Mouse (Mus musculus): Measurements from ENCODE around the gene Cfdp1. TPM values are rescaled to one million over a fixed set of nuclear protein-coding genes. Genes with fewer than 3 reads are reported as not detected.

Gene Cfdp1
- total RNA-seq, 2 experiments from 2014 or later = 17.8 to 21.0 TPM

DNA sequence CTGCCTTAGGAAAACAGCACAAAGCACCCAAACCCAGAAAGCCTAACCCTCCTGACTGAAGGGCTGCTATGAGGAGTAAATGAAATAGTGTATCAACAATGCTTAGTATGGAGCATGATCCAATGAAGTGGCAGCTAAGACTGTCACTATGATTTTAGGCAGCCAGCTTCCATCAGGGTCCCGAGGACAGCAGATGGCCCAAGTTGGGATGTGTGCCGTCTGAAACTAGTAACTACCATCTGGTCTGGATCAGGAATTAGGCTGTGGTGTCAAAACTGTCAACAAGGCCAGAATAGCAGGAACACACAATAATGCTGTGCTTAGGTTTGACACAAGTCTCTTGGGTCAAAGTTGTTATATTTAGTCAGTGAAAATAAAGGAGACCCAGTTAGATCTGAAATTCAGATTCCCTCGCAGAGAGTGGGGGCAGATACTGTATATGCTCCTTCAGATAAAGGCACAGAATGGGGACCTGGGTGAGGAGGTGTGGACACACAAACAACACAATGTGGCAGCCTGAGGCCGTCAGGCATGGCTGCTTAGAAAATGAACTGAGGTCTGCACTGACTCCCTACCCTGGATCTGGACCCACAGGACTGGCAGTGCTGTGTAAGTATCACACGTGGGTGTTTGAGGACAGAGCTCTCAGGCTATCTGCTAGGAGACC, 83.0 kb downstream of the Cfdp1 start:
- no peak for DNase-seq (ENCODE audit: low spot score)

DNA sequence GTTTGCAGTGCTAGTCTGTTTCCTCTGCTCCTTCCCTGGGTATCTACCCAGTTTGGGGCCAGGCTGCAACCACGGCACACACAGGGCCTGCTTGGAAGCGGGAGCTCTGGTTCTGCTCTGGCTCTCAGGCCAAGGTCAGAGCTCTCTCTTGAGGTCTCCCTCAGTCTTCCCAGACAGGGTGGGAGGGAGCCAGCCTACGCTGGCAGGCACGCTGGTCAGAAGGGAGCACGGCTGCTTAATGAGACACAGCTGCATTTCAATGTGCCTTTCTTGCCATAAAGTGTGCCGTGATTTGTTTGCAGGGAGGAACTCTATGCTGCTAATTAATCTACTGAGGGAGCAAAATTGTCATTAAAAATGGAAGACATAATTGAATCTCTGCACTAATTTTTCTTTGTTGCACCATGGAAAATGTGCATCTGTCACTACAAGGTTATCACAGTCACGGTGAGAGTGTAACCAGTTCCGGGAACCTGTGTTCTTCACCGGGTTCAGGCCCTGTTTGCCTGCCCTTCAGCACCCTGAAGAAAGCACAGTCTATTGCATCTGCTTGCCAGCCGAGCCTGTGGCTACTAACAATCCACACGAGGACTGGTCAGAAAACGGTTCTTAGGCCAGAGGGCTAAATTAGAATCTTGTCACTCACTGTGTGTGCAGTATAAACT, 84.2 kb downstream of the Cfdp1 start:
- DNase-seq (ENCODE audit: low spot score) = peak; percentile 52

DNA sequence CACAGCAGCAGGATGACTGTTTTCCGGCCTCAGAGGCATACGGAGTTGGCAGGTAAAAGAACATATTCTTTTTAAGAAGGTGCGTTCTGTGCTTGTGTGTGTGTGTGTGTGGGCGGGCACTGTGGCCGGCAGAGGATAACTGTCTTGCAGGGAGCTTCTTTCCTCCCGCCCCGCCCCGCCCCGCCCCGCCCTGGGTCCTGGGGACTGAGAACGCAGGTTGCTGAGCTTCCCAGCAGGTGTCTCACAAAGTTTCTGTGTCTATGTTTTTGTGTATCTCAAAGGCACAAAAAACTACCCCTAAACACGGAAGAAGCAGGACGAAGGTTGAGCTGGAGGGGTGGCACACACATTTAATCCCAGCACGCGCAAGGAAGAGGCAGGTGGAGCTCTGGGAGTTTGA, 84.8 kb downstream of the Cfdp1 start:
- no peak for DNase-seq (ENCODE audit: low spot score)

DNA sequence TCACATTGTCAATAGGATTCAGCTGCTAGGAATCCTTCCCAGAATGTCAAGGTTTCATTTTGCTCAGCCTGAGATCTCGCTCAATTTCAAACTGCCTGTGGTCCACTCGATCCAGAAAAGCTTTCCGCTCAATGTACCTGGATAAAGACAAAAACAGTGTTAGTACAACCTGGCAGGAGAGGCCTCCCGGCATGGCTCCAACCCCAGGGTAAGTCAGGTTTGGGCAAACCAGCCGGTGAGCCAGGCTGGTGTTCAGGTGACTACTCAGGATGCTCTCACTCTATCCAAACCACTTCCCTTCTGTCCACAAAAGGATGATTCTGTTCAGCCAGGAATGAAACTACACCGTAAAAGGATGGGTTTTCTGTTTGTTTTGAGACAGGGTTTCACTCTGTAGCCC, 85.4 kb downstream of the Cfdp1 start:
- DNase-seq (ENCODE audit: low spot score) = no peak

DNA sequence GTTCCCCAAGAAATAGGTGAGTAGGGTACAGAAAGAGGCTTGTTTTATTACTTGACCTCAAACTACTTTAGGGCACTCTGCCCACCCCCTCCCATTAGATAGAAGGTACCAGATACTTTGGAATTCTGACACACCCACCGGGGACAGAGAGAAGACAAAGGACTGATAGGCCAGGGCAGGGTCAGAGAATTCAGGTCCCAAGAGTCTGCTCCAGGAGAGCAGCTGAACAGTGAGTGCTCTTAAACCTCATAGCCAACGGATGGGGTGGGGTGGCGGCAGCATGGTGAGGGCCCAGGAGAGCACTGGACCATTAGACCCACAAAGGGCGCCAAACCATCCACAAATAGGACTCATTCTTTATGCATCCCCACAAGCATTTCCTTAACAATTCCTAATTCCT, 88.5 kb downstream of the Cfdp1 start:
- DNase-seq (ENCODE audit: low spot score) = no peak

DNA sequence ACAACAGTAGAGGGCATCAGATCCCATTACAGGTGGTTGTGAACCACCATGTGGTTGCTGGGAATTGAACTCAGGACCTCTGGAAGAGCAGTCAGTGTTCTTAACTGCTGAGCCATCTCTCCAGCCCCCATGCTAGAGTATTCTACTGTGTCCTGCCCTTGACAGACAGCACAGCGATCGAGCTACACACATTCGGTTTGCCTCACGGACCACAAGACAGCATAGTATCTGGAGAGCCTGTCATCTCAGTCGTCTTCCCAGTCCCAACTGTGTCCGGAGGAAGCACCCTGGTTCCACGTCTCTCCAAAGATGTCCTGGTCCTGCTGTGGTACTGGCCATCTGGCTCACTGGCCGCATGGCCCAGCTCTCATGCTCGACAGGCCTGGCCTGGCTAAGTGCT, 89.0 kb downstream of the Cfdp1 start:
- DNase-seq (ENCODE audit: low spot score) = no peak

DNA sequence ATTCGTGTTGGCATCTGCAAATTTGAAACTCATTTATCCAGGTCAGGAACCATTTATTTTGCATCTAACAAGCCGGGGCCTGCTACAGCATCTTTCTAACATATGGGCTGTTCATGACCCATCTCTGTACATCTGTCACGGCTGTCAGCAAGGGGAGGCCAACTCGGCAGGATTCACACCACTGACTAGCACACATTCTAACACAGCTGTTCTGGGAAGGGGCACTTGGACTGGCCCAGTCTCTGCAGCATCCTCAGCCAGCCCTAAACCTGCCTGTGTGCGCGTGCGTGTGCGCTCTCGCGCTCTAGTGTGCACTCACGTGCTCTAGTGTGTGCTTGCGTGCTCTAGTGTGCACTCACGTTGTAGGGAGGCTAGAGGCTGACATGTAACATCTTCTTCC, 93.4 kb downstream of the Cfdp1 start:
- DNase-seq (ENCODE audit: low spot score) = no peak

DNA sequence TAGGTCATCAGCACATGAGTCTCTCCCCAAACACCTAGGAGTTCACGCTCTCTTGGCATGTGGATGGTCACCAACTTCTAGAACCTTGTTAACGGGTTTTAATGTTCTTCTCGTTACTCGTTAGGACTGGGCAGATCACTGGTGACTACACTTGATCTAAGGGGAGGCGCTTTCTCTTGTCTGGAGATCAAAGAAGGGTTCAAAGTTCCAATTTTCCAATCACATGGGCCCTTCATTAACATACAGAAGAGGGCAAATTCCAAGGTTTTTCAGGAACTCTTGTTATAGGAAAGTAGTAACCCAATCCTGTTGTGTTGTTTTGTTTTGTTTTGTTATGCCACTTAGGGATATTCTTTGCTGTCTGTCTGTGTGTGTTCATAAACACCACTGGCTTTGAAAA, 95.3 kb downstream of the Cfdp1 start:
- no peak for DNase-seq (ENCODE audit: low spot score)

DNA sequence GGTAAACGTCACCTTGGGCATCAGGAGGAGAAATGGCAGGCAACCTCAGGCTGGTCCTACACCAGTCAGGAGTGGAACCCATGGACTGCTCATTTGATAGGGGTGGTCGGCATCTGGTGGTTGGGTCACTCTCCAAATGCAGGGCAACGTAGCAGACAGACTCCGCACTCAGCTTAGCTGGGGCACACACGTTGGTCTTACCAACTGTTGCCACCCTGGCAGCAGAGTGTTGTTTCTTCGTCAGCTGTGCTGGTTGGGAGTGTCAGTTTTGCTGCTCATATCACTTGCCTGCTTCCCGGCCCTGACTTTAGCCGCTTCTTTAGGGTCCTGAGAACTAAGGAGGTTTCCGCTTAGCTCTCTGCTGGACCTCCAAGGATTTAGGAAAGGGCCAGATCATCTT, 96.5 kb downstream of the Cfdp1 start:
- no peak for DNase-seq (ENCODE audit: low spot score)

DNA sequence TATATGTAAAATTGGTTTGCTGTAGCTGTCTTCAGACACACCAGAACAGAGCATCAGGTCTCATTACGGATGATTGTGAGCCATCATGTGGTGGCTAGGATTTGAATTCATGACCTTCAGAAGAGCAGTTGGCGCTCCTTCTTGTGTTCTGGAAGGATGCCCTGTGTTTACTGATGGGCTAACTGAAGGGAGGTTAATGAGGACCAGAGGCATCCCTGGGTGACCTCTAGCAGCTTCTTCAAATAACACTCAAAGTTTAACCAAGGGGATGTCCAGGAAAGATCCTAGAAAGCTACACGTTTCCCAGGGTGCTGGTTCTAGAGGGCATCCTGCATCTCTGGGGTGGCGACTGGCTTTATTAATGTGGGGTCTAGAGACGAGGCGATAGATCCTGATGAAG, 99.4 kb downstream of the Cfdp1 start:
- DNase-seq (ENCODE audit: low spot score) = no peak

DNA sequence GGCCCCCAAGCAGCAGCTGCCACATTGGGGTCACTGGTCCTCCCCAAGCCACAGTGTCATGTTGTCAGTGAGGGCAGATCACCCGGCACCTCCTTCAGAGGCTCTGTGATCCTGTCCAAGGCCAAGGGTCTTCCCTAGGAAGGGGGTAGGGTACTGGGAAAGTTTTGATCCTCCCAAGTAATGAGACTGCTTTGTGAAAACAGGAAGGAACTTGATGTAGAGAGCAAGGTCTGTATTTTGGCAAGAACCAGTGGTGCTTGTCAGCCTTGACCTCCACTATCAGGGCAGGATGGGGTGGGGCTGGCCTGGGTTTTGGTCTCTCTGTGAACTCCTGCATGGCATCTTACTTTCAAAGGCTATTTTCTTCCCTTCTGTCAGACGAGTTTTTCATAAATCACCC, 100.0 kb downstream of the Cfdp1 start:
- DNase-seq (ENCODE audit: low spot score) = no peak

DNA sequence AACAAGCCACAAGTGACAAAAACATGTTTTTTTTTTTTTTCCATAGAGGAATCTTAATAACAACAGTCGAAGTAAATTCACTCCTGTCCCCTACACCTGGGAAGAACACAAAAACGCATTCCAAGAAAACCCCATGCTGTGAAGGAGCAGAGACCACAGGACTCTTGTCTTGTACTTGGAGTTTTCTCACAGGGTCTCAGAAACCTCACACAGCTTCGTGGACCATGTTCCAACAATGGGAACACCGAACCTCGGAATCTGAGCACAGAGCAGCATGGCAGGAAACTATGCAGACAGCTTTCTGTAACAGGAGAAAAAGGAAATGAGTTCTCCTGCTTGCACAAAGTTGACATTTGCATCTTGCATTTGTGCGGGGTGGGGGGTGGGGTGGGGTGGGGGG, 105.3 kb downstream of the Cfdp1 start:
- DNase-seq (ENCODE audit: low spot score) = no peak

DNA sequence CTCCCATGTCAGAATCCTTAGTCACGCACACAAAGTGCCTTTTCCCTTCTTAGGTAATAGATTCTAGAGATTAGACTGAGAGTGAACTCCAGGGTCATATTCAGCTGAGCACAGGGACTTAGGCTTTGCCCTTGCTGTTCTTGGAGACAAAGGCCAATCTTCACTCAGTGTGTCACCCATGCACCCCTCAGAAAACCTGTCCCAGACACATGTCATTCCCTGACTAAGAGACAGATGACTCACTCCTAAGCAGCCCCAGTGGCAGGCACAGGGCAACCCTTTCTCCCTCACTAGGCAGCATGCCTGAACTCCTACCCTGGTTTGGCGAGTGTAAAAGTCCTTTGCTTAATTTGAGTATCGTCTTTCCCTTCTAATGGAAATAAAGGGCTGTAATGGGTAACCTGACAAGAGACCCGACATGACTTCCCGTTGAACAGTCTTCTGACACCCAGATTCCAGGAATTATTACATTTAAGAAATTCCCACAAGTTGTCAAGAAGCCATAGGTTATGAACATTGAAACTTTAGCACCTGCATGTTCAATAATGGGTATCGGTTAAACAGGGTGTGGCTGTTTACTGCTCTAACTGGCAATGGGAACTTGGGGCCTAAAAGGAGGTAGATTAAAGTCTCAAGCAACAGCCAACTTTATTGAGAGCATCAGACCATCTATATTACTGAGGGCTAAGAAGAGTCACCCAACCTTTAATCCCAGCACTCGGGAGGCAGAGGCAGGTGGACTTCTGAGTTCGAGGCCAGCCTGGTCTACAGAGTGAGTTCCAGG, 106.0 kb downstream of the Cfdp1 start:
- DNase-seq (ENCODE audit: low spot score) = no peak

DNA sequence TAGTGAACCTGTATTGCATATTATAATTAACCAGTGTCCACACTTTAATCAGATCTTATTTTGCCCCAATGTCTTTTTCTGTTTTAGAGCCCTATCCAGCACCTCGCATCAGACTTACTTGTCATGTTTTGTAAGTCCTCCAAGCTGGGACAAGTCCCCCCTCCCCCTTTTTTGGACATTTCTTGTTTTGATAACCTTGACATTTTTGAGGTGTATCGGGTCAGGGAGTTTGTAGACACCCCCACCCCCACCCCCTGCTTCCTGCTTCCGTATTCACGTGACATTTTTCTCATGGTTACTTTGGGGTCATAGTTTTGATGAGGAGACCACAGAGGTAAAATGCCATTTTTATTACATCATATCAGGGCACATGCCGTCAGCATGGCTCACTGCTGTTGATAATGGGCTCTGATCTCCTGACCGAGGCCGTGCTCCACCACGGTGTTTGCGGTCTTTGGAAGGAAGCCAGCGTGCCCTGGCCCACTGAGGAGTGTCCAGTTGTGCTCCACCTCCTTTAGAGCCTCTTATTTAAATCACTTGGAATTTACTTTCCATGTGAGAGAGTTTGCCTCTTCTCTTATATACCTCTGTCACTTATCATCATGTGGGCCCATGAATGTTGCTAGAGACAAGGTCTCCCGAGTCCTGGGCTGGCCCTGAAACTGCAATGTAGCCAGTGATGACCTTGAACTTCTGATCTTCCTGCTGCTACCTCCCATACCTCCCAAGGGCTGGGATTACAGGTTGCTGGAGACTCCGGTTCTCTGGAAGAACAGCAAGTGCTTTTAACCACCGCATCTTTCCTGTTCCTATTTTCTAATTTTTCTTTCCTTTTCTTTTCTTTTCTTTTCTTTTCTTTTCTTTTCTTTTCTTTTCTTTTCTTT, 107.3 kb downstream of the Cfdp1 start:
- no peak for DNase-seq (ENCODE audit: low spot score)

DNA sequence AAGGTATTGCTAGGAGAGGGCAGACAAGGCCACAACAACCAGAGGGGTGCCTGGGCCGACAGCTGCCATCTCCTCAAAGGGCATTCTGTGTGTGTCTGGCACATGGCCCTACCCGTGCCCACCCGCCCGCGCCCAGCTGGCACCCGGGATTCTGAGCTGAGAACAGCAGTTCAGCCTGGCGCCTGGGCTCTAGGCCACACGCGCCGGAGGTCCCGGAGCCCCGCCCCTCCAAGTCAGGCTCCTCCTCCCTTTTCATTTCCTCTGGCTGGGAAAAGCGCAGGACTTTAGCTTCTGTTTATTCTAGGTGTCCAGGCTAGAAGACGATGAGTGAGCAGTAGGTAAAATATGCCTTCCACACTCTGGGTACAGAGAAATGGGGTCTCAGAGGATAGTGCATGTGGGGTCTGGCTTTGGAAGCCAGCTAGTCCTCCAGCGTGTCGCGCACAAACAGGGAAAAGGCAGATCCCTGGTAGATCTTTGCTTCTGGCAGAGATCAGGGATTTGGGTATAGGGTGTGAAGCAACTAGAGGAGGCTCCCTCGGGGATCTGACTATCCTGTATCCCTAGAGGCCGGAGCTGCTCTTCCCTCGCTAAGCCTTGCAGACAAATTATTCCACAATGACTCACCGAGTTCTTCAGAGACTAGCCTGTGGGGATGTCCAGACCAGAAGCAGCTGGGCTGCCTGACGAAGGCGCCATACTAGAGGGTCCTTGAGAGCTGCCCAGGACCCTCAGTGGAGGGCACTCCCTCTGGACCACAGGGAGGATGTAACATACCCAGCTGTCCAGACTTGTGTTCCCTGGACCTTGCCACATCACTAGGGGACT, 108.3 kb downstream of the Cfdp1 start:
- DNase-seq (ENCODE audit: low spot score) = peak; percentile 66

DNA sequence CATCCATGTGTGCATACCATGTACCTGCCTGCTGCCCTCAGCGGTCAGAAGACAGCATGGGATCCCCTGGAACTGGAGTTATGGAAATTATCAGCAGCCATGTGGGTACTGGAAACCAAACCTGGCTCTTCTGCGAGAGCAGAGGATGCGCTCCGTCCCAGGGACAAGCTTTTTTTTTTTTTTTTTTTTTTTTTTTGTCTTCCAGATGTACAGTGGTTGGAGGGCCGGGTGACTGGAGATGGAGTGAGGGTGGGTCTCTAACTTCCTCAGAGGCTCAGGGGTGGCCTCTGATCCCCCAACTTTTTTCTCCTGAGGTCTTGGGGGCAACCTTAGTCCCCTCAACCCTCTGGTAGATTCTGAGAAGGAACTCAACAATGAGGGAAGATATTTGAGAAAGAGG, 109.0 kb downstream of the Cfdp1 start:
- no peak for DNase-seq (ENCODE audit: low spot score)

DNA sequence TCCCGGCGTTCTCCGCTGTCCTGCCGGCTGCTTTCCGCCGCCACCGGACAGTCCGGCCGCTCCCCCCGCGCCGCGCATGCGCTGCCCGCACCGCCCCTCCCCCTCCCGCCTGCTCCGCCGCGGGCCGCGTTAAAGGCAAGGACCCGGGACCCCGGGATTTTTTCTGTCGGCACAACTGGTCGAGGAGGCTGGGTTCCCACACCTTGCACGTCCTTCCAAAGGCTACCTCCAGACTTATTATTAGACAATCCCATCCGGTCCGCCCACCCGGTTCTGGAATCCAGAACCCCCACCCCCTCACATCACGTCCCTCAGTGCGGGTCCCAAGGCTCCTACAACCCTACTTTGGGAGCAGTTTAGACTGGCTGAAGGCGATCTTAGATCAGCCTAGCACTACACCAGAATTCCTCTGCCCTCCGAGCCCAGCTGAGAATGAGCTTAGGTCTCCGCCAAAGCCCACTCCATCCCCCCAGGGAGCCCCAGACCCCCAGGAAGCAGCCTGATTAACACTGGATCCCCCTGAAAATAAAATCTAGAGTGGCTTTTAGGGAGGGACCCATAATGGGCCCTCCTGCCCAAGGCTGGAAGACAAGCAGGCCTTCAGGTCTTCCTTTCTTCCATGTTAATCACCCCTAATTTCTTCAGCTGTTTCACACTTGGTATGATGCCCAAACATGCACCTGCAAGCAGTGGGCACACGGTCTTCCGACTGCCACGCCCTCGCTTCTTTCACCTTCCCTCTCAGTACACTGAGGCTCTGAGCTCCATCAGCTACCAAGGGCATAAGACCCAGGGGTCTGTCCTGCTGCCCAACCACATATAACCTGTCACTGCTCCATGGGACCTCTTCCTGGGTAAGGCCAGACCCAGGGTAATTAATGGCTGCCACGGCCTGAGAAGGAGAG, 110.0 kb downstream of the Cfdp1 start, which contains the start of gene Bcar1:
Gene Bcar1, minus strand, starts transcription at position 18 of the 905 bp plus-strand sequence.
- peak; percentile 71 for DNase-seq (ENCODE audit: low spot score)

DNA sequence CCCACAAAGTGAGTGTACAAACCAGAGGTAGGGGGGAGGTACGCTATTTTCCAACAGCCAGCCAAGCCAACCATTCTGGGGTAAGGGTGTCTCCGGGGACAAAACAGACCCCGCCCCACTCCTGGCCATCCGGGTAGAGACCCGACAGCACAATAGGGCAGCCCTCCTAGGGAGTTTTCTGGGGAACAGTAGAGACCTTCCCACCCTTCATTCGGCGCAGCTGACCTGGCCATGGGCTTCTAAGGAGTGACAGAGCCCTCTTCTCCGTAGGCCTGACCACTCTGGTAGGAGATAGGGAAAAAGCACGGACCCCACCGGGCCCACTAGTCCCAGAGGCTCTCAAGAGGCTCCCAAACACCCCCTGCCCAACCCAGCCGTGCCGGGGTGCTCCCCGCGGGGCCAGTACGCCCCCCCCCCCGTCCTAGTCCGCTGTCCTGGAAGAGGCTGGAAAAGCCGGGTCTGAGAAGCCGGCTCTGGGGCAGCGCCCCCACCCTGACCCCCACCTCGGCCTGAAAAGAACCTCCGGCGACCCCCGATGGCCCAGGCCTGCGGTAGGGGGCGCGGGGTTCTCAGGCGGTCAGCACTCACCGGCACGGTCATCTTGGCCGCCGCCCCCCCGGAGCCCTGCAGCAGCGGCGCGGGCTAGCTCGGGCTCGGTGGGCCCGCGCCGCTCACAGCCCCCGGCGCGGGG, 110.8 kb downstream of the Cfdp1 start:
- DNase-seq (ENCODE audit: low spot score) = no peak

Measured in gastrocnemius, adult 18-20 months (tissue).